Mouse (Mus musculus): ENCODE data around the gene Fgfr2. TPM values are rescaled to one million over a fixed set of nuclear protein-coding genes. Genes with fewer than 3 reads are reported as not detected.

Gene Fgfr2
- polyA plus RNA-seq, 1 experiment from 2014 or later = 93.6 TPM

DNA sequence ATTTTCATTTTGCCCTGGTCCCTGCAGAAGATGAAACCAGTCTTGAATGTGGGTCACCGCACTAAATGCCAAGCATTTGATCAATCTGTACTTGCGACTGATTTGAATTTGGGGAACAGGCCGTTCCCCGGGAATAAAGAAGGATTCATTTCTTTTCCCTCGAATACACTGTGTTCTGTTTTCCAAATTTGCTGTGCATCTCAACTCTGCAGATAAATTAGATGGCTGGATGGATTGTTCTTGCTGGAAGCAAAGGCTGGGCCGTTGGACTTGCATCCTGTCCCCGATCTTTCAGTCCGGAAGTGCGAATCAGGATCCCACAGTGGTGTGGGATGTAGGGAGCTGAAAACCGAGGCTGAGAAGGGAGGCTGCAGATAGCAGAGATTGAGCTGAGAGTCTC lies 2169.8 kb downstream of the Fgfr2 start:
- Histone ChIP-seq H3K4me3 (ENCODE audit: low read depth, low read length) (no peak overlapping the region), H3K4me1 (replicated peaks; ENCODE audit: control insufficient read depth, insufficient read depth, low read length) (no peaks in the 10 kb centered on the region), H3K27ac (ENCODE audit: low read depth, low read length) (no peak overlapping the region), H3K27me3 (ENCODE audit: control insufficient read depth, insufficient read depth, low read length) (no peaks in the 10 kb centered on the region), H3K9ac (ENCODE audit: low read length) (no peak overlapping the region), H3K9me3 (ENCODE audit: control insufficient read depth, low read length) (no peaks in the 10 kb centered on the region), H3K4me2 (ENCODE audit: low read depth, low read length, severe bottlenecking) (no peak overlapping the region), H3K36me3 (ENCODE audit: control insufficient read depth, insufficient read depth, low read length) (no peaks in the 10 kb centered on the region)
- 87% methylated on average over 10 of the region's 10 CpGs for WGBS
- no peak for DNase-seq (ENCODE audit: low spot score)
- ATAC-seq (replicated peaks; ENCODE audit: low FRiP score) = no peak

DNA sequence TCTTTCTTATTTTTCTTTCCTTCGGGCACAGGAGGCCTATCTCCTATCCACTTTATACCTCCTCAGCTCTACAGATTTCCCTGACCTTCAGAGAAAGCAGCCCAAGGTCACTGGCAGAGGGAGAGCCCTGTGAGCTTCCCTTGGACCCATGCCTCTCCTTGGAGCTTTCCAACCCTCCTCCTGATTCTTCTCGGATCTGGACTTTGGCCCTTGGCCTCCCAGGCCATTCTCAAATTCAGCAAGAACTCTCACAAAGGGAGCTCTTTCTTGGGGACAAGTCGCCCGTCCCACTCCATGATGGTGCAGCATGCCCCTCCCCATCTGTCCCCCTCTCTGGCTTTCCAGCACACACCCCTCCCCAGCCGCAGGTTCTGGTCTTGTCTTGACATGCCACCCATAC lies 2172.1 kb downstream of the Fgfr2 start:
- ATAC-seq (replicated peaks; ENCODE audit: low FRiP score) (no peak), DNase-seq (ENCODE audit: low spot score) (no peak)
- Histone ChIP-seq H3K4me3 (ENCODE audit: low read depth, low read length) (no peak overlapping the region), H3K36me3 (ENCODE audit: control insufficient read depth, insufficient read depth, low read length) (no peaks in the 10 kb centered on the region), H3K9ac (ENCODE audit: low read length) (no peak overlapping the region), H3K27me3 (ENCODE audit: control insufficient read depth, insufficient read depth, low read length) (no peaks in the 10 kb centered on the region), H3K27ac (ENCODE audit: low read depth, low read length) (no peak overlapping the region), H3K9me3 (ENCODE audit: control insufficient read depth, low read length) (no peaks in the 10 kb centered on the region), H3K4me1 (replicated peaks; ENCODE audit: control insufficient read depth, insufficient read depth, low read length) (no peaks in the 10 kb centered on the region), H3K4me2 (ENCODE audit: low read depth, low read length, severe bottlenecking) (no peak overlapping the region)
- 80% methylated on average over 5 of the region's 5 CpGs for WGBS

DNA sequence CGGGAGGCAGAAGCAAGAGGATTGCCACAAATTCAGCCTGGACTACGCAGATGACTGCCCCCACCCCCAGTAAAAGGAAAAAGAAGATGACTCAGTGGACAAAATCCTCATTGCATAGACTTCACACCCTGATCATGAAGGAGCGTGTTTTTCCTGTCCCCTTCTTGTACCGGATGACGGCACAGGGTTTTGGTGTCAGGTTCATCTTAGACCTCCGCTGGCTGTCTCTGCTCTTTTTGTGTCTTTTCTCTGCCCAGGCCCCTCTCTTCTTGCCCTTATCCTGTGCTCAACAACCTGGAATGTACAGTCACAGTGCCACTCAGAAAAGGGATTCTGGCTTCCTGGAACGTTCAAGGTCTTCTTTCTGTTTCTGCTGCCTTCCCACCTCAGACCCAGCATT lies 2172.7 kb downstream of the Fgfr2 start:
- Histone ChIP-seq H3K36me3 (ENCODE audit: control insufficient read depth, insufficient read depth, low read length) (no peaks in the 10 kb centered on the region), H3K4me1 (replicated peaks; ENCODE audit: control insufficient read depth, insufficient read depth, low read length) (no peaks in the 10 kb centered on the region), H3K27ac (ENCODE audit: low read depth, low read length) (no peak overlapping the region), H3K9me3 (ENCODE audit: control insufficient read depth, low read length) (no peaks in the 10 kb centered on the region), H3K4me2 (ENCODE audit: low read depth, low read length, severe bottlenecking) (no peak overlapping the region), H3K9ac (ENCODE audit: low read length) (no peak overlapping the region), H3K27me3 (ENCODE audit: control insufficient read depth, insufficient read depth, low read length) (no peaks in the 10 kb centered on the region), H3K4me3 (ENCODE audit: low read depth, low read length) (no peak overlapping the region)
- no peak for ATAC-seq (replicated peaks; ENCODE audit: low FRiP score)
- 92% methylated on average over 7 of the region's 7 CpGs for WGBS
- DNase-seq (ENCODE audit: low spot score) = no peak

DNA sequence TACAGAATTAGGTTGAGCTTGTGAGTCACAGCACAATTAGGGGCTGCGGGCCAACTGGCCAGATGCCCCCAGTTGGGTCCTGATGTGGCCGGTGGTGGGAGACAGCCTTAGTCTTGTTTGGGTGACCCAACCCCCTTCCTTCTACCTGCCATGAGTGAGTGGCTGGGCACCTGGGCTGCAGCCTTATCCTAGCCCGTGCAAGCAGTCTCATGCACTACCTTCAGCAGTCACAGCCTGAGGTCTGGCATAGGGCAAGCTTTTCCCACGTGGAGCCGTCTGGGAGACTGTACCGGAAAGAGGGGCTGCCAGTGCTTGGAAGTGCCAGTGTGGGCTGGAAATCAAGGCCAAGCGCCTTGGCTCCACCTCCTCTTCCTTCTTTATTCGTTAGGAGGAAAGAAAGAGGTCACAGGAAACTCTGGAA lies 2173.8 kb downstream of the Fgfr2 start:
- H3K36me3 ChIP-seq (ENCODE audit: control insufficient read depth, insufficient read depth, low read length) = no peaks in the 10 kb centered on the region
- no peaks in the 10 kb centered on the region for H3K4me1 ChIP-seq (replicated peaks; ENCODE audit: control insufficient read depth, insufficient read depth, low read length)
- WGBS = 60% methylated on average over 7 of the region's 8 CpGs
- no peak for ATAC-seq (replicated peaks; ENCODE audit: low FRiP score)
- no peaks in the 10 kb centered on the region for H3K9me3 ChIP-seq (ENCODE audit: control insufficient read depth, low read length)
- H3K9ac ChIP-seq (ENCODE audit: low read length) = no peak overlapping the region
- H3K4me3 ChIP-seq (ENCODE audit: low read depth, low read length) = no peak overlapping the region
- no peak overlapping the region for H3K4me2 ChIP-seq (ENCODE audit: low read depth, low read length, severe bottlenecking)
- no peak for DNase-seq (ENCODE audit: low spot score)
- no peaks in the 10 kb centered on the region for H3K27me3 ChIP-seq (ENCODE audit: control insufficient read depth, insufficient read depth, low read length)
- no peak overlapping the region for H3K27ac ChIP-seq (ENCODE audit: low read depth, low read length)

DNA sequence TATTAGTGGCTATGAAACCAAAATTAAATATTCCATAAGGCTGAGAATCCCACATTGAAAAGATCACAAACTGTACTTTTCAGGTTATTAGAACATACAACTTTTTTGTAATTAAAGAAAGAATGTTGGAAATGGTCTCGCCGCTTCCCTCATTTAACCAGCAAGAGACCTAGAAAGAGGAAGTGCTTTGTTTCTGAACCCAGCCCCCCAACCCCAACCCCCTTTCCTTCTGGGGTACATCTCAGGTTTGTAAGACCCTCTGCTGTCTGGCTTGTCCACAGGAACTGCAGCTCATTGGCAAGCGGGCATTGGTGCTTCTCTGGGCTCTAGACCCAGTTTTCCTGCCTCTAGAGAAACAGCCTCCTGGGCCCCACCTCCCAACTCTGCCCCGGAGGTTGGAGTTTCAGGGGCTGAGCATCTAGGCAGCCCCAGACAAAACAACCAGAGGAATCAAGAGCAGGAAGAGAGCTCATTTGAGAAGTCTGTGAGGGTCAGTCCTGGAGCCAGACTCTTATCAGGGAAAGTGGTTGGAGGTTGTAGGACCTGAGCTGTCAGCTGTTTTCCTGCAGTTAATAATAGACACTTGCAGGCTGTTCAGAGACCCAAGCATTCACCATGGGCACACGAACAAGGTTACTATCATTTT lies 2174.5 kb downstream of the Fgfr2 start:
- Histone ChIP-seq H3K4me1 (replicated peaks; ENCODE audit: control insufficient read depth, insufficient read depth, low read length) (no peaks in the 10 kb centered on the region), H3K27ac (ENCODE audit: low read depth, low read length) (no peak overlapping the region), H3K27me3 (ENCODE audit: control insufficient read depth, insufficient read depth, low read length) (no peaks in the 10 kb centered on the region), H3K4me3 (ENCODE audit: low read depth, low read length) (no peak overlapping the region), H3K4me2 (ENCODE audit: low read depth, low read length, severe bottlenecking) (no peak overlapping the region), H3K9ac (ENCODE audit: low read length) (no peak overlapping the region), H3K9me3 (ENCODE audit: control insufficient read depth, low read length) (no peaks in the 10 kb centered on the region), H3K36me3 (ENCODE audit: control insufficient read depth, insufficient read depth, low read length) (no peaks in the 10 kb centered on the region)
- 69% methylated on average over 5 of the region's 5 CpGs for WGBS
- DNase-seq (ENCODE audit: low spot score) (no peak), ATAC-seq (replicated peaks; ENCODE audit: low FRiP score) (no peak)

DNA sequence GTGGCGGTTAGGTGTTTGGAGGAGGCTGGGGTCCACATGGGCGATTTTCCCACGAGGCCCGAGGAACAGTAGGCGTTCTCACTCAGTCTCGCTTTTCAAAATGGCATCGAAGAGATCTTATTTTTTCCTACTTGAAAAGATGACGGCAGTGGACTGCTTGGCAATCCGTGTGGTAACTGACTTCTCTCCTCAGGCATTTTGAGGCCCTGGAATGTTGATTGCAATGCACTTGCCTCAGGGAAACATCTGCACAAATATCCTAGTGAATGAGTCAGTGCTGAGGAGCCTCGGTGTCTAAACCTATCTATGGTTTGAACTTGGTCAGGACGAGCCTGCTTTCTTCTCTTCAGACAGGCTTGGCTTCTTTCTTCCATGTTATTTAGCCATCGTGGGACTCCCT lies 2176.8 kb downstream of the Fgfr2 start:
- WGBS = 89% methylated on average over 12 of the region's 12 CpGs
- H3K27ac ChIP-seq (ENCODE audit: low read depth, low read length) = no peak overlapping the region
- no peak overlapping the region for H3K4me2 ChIP-seq (ENCODE audit: low read depth, low read length, severe bottlenecking)
- no peaks in the 10 kb centered on the region for H3K27me3 ChIP-seq (ENCODE audit: control insufficient read depth, insufficient read depth, low read length)
- H3K36me3 ChIP-seq (ENCODE audit: control insufficient read depth, insufficient read depth, low read length) = no peaks in the 10 kb centered on the region
- H3K9me3 ChIP-seq (ENCODE audit: control insufficient read depth, low read length) = no peaks in the 10 kb centered on the region
- DNase-seq (ENCODE audit: low spot score) (no peak), ATAC-seq (replicated peaks; ENCODE audit: low FRiP score) (no peak)
- no peak overlapping the region for H3K4me3 ChIP-seq (ENCODE audit: low read depth, low read length)
- H3K9ac ChIP-seq (ENCODE audit: low read length) = no peak overlapping the region
- H3K4me1 ChIP-seq (replicated peaks; ENCODE audit: control insufficient read depth, insufficient read depth, low read length) = no peaks in the 10 kb centered on the region

DNA sequence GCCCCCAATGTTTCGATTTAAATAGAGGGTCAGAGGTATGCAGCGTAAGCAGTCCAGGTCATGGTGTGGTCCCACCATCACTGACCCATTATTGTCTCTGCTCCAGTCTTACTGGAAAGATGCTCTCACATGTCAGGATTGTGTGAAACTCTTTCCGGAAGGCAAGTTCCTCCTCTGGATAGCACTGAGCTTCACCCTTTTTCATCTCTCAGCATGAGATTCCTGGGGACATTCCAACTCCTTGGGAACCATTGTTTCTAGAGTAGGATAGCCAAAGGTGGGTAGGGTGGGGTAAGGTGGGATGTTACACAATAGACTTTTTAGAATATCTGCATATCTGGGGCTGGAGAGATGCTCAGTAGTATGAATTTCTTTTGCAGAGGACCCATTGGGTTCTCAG lies 2177.4 kb downstream of the Fgfr2 start:
- H3K4me3 ChIP-seq (ENCODE audit: low read depth, low read length) = no peak overlapping the region
- WGBS = 87% methylated on average over 3 of the region's 3 CpGs
- H3K4me2 ChIP-seq (ENCODE audit: low read depth, low read length, severe bottlenecking) = no peak overlapping the region

DNA sequence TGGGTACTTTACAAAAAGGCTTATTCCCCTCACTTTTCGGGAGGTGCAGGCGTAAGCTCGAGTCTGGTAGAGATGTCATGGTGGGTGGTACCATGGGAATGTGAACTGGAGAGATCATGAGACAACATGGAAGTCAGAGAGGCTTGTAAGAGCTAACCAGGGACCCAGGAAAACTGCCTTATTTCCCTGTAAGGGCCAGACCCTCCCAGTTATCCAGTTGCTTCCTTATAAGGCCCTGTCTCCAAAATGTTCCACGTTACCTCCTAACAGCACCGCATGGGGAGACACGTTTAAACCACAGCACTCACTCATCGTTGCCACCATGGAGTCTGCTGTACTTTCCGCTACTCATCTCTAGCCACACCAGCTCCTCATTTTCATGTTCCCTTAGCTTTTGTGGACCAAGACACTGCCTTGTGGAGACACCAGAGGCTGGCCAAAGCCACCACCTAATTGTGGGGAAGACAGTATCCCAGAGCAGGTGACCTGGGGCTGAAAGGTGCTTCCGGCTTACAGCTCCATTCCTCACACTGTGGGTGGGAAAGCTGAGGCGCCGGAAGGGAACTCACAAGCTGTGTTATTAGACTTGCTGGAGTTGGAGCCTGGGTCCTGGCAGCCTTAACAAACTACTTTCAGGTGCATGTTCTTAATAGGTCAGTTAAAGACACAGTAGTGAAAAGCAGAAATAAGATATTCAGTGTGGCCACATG lies 2178.2 kb downstream of the Fgfr2 start:
- Histone ChIP-seq H3K27me3 (ENCODE audit: control insufficient read depth, insufficient read depth, low read length) (no peaks in the 10 kb centered on the region), H3K9ac (ENCODE audit: low read length) (no peak overlapping the region), H3K27ac (ENCODE audit: low read depth, low read length) (no peak overlapping the region), H3K36me3 (ENCODE audit: control insufficient read depth, insufficient read depth, low read length) (no peaks in the 10 kb centered on the region), H3K9me3 (ENCODE audit: control insufficient read depth, low read length) (no peaks in the 10 kb centered on the region), H3K4me2 (ENCODE audit: low read depth, low read length, severe bottlenecking) (no peak overlapping the region), H3K4me3 (ENCODE audit: low read depth, low read length) (no peak overlapping the region), H3K4me1 (replicated peaks; ENCODE audit: control insufficient read depth, insufficient read depth, low read length) (no peaks in the 10 kb centered on the region)
- WGBS = 91% methylated on average over 11 of the region's 11 CpGs
- DNase-seq (ENCODE audit: low spot score) (peak; percentile 23), ATAC-seq (replicated peaks; ENCODE audit: low FRiP score) (no peak)

More for the DNA sequence above, 2177.4 kb downstream of the Fgfr2 start:
- no peaks in the 10 kb centered on the region for H3K27me3 ChIP-seq (ENCODE audit: control insufficient read depth, insufficient read depth, low read length)
- no peaks in the 10 kb centered on the region for H3K9me3 ChIP-seq (ENCODE audit: control insufficient read depth, low read length)
- H3K9ac ChIP-seq (ENCODE audit: low read length) = no peak overlapping the region
- H3K27ac ChIP-seq (ENCODE audit: low read depth, low read length) = no peak overlapping the region
- no peaks in the 10 kb centered on the region for H3K4me1 ChIP-seq (replicated peaks; ENCODE audit: control insufficient read depth, insufficient read depth, low read length)
- ATAC-seq (replicated peaks; ENCODE audit: low FRiP score) (no peak), DNase-seq (ENCODE audit: low spot score) (no peak)
- H3K36me3 ChIP-seq (ENCODE audit: control insufficient read depth, insufficient read depth, low read length) = no peaks in the 10 kb centered on the region
